Mouse (Mus musculus) heart, adult 8-10 months (tissue): Measurements from ENCODE around the gene Wnk4. TPM values are rescaled to one million over a fixed set of nuclear protein-coding genes. Genes with fewer than 3 reads are reported as not detected.
"Not testable (repeated sequence)": the region's sequence is repeated elsewhere in the genome, so short reads cannot be mapped to it uniquely, and the experiment has no call there.

Experiments
- DNase-seq: peaks from one replicate; pipeline ENCODE4 v3.0.0; 2022; ENCODE audit warnings: low spot score
- total RNA-seq, 4 experiments: library from RNA; stranded (reverse); gene quantifications; 2 replicates each; pipeline ENCODE4 v1.2.4; 2022

The Wnk4 gene
- total RNA-seq, 4 experiments from 2014 or later, result 7.6 to 16.6 (median 14.2) TPM

DNA sequence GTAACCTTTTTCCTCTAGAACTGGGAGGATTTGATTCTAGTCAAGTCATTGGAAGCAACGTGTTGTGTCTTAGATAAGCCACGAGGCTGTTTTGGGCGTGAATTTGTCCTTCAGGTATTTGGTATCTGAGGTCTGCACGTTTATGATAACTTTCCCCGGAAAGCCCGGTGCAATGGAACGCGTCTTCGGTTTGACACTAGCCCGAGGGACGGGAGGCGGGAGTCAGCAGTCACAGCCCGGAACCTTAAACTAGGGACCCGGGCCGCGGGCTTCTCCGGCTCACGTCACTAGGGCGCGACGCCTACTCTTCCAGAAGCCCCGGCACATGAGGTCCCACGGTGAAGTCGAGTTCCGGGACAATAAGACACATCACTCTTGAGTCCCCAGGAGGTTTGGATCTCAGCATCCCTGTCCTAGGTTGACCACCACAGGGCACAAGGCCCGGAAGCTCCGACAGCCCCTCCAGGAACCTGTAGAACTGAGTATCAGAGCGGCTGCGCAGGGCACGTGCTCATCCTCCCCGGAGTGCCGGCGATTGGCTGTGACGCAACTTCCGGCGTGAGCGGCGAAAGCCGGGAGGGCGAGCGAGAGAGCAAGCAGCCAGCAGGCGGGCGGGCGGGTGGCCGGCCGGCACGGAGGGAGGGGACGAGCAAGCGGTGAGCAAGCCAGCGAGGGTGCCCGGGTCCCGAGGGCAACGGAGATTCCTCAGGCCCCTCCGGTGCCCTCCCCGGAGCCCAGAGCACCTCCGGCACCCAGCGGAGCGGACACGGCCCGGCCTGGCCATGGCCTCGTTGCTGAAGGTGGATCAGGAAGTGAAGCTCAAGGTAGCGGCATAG, 55.5 kb downstream of the Wnk4 start, which contains the start of gene Psme3:
Gene Psme3 (plus strand): TSS at position 549 of the 836 bp plus-strand sequence.
- DNase-seq, result peak; percentile 89

- DNase-seq, result peak; percentile 23
Measured at GRCm38 (mm10) chr11:101316501-101316917, 56.1 kb downstream of the Wnk4 start.

- peak; percentile 58 for DNase-seq
Measured at GRCm38 (mm10) chr11:101323609-101324008, 63.2 kb downstream of the Wnk4 start.

- DNase-seq, result no peak
Measured at GRCm38 (mm10) chr11:101324763-101325162, 64.4 kb downstream of the Wnk4 start, which contains the start of gene Aoc2. Gene Aoc2, plus strand, starts transcription at chr11:101325063.

- DNase-seq, result not testable (repeated sequence)
Measured at GRCm38 (mm10) chr11:101325201-101325600, 64.8 kb downstream of the Wnk4 start.

- no peak for DNase-seq
Measured at GRCm38 (mm10) chr11:101326147-101326546, 65.8 kb downstream of the Wnk4 start.

Other genes with a start within 250 kb of the Wnk4 start
- 10 to 100 TPM in 1 of 4 experiments, 1 to 10 TPM in 3; 7.3 to 10.1 (median 7.8) TPM for gene Naglu, start 190.6 kb upstream of the Wnk4 start, total RNA-seq
- gene Hsd17b1, start 182.2 kb upstream of the Wnk4 start, total RNA-seq, result 1 to 10 TPM in 1 of 4 experiments, under 1 TPM in 3; 0.22 to 1.5 (median 0.52) TPM
- gene Coasy, start 178.0 kb upstream of the Wnk4 start, total RNA-seq, result 10 to 100 TPM; 14.5 to 21.0 (median 17.6) TPM
- 10 to 100 TPM; 15.5 to 24.4 (median 20.0) TPM for gene Mlx, start 173.3 kb upstream of the Wnk4 start, total RNA-seq
- gene Psmc3ip, start 165.1 kb upstream of the Wnk4 start, total RNA-seq, result 1 to 10 TPM; 2.3 to 3.1 (median 2.8) TPM
- 10 to 100 TPM; 26.5 to 31.2 (median 29.0) TPM for gene Retreg3, start 140.7 kb upstream of the Wnk4 start, total RNA-seq
- gene Tubg1, start 140.6 kb upstream of the Wnk4 start, total RNA-seq, result 10 to 100 TPM; 23.2 to 27.3 (median 25.4) TPM
- gene Tubg2, start 104.7 kb upstream of the Wnk4 start, total RNA-seq, result 1 to 10 TPM; 2.7 to 4.9 (median 3.0) TPM
- gene Cntnap1, start 90.0 kb upstream of the Wnk4 start, total RNA-seq, result 1 to 10 TPM; 1.1 to 2.9 (median 1.5) TPM
- gene Plekhh3, start 89.2 kb upstream of the Wnk4 start, total RNA-seq, result 10 to 100 TPM; 23.4 to 29.9 (median 28.1) TPM
- under 1 TPM in 2 of 4 experiments, not detected in 2; 0.14 to 0.19 TPM for gene Ccr10, start 85.1 kb upstream of the Wnk4 start, total RNA-seq
- gene Ezh1, start 34.1 kb upstream of the Wnk4 start, total RNA-seq, result 10 to 100 TPM; 28.6 to 37.3 (median 31.7) TPM
- gene Ramp2, start 14.5 kb upstream of the Wnk4 start, total RNA-seq, result 10 to 100 TPM; 60.8 to 93.6 (median 83.9) TPM
- gene Vps25, start 6.9 kb upstream of the Wnk4 start, total RNA-seq, result 100 to 1,000 TPM in 3 of 4 experiments, 10 to 100 TPM in 1; 88.4 to 109 (median 104) TPM
- gene Cntd1, start 18.4 kb downstream of the Wnk4 start, total RNA-seq, result under 1 TPM in 3 of 4 experiments, not detected in 1; 0.14 to 0.29 (median 0.22) TPM
- gene Coa3, start 18.5 kb downstream of the Wnk4 start, total RNA-seq, result 100 to 1,000 TPM in 2 of 4 experiments, 10 to 100 TPM in 2; 93.0 to 105 (median 98.0) TPM
- 100 to 1,000 TPM in 2 of 4 experiments, 10 to 100 TPM in 2; 78.6 to 116 (median 100) TPM for gene Becn1, start 41.7 kb downstream of the Wnk4 start, total RNA-seq
- 10 to 100 TPM; 66.4 to 85.0 (median 73.6) TPM for gene Psme3, start 55.6 kb downstream of the Wnk4 start, total RNA-seq
- 1 to 10 TPM; 1.4 to 1.9 (median 1.7) TPM for gene Aoc2, start 64.5 kb downstream of the Wnk4 start, total RNA-seq
- gene Aoc3, start 70.0 kb downstream of the Wnk4 start, total RNA-seq, result 1 to 10 TPM; 7.1 to 9.2 (median 8.5) TPM
- not detected for gene G6pc, start 107.0 kb downstream of the Wnk4 start, total RNA-seq
- 10 to 100 TPM; 12.3 to 25.8 (median 22.4) TPM for gene Aarsd1, start 157.0 kb downstream of the Wnk4 start, total RNA-seq
- gene Gm27029, start 164.2 kb downstream of the Wnk4 start, total RNA-seq, result 10 to 100 TPM in 1 of 4 experiments, 1 to 10 TPM in 3; 5.0 to 11.5 (median 6.8) TPM
- gene Rundc1, start 164.5 kb downstream of the Wnk4 start, total RNA-seq, result 10 to 100 TPM; 10.5 to 13.1 (median 11.8) TPM
- gene Ptges3l, start 164.8 kb downstream of the Wnk4 start, total RNA-seq, result 10 to 100 TPM; 46.5 to 67.8 (median 61.1) TPM
- 10 to 100 TPM; 29.2 to 41.5 (median 39.2) TPM for gene Rpl27, start 181.7 kb downstream of the Wnk4 start, total RNA-seq
- gene Ifi35, start 187.8 kb downstream of the Wnk4 start, total RNA-seq, result 10 to 100 TPM; 13.4 to 14.6 (median 13.9) TPM
- 1 to 10 TPM; 5.3 to 7.5 (median 6.2) TPM for gene Rnd2, start 204.4 kb downstream of the Wnk4 start, total RNA-seq
- 10 to 100 TPM; 20.6 to 23.2 (median 21.8) TPM for gene Vat1, start 205.7 kb downstream of the Wnk4 start, total RNA-seq